Mouse (Mus musculus): ENCODE measurements around the gene Fam199x.

DNA sequence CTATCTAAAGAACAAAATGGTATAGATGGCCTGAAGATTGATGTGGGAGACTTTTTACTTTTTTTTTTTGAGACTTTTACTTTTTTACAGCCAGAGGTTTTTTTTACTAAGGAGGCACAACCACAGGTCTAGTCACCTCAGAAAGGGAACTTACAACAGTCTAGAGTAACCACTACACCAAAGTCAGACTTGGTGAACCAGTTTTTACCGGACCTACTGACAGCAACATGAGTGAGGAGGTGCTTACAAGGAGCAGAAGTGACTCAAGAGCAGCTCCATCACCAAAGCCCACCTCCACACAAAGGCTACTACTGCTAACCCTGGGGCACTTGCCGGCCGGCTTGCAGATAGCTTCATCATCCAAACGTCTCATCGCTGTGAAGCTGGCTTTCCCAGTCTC, 17.7 kb upstream of the Fam199x start:
- TF ChIP-seq CTCF (IDR thresholded peaks at IDR 0.05; ENCODE audit: borderline replicate concordance, control insufficient read depth, extremely low read depth, insufficient read depth, low read length, poor library complexity) (no peak), POLR2A (IDR thresholded peaks at IDR 0.05; ENCODE audit: control insufficient read depth, extremely low read depth, insufficient read depth, low read length, poor library complexity) (no peak)

Measured in thymus, adult 2 months (tissue).